Mouse (Mus musculus) ES-E14 (cell line): Measurements from ENCODE around the gene Cyth3. TPM values are rescaled to one million over a fixed set of nuclear protein-coding genes. Genes with fewer than 3 reads are reported as not detected.

Source experiments
- DNase-seq: peaks from one replicate; pipeline ENCODE4 v3.0.0-alpha.2; 2013; ENCODE audit warnings: low read depth, low spot score
- H3K27ac ChIP-seq: 2 replicates; pipeline ENCODE4 v1.5.1; 2012; ENCODE audit warnings: low read depth, mild to moderate bottlenecking, low read length, moderate library complexity, mixed read lengths; ENCODE audit not compliant: poor library complexity, insufficient read depth, severe bottlenecking
- H3K36me3 ChIP-seq: 2 replicates; pipeline ENCODE4 v1.6.1; 2012; ENCODE audit warnings: mild to moderate bottlenecking, low read length, moderate library complexity, mixed read lengths; ENCODE audit not compliant: control insufficient read depth, poor library complexity, insufficient read depth, severe bottlenecking
- H3K4me1 ChIP-seq, 2 experiments: fragments of 150-350 bp in 1 of 2; sonication (generic) in 1 of 2; 2 replicates each; pipeline ENCODE4 v1.6.1; 2012; ENCODE audit warnings: low read length in 2 of 2, mild to moderate bottlenecking in 1 of 2, mixed read lengths in 1 of 2; ENCODE audit not compliant: control insufficient read depth in 2 of 2, insufficient read depth in 2 of 2, poor library complexity in 1 of 2
- H3K4me3 ChIP-seq, 2 experiments: fragments of 150-350 bp in 1 of 2; sonication (generic) in 1 of 2; 2 replicates each; pipeline ENCODE4 v1.5.1; 2012; ENCODE audit warnings: low read length in 2 of 2, low read depth in 1 of 2, mild to moderate bottlenecking in 1 of 2, mixed read lengths in 1 of 2; ENCODE audit not compliant: insufficient read depth in 1 of 2, poor library complexity in 1 of 2, severe bottlenecking in 1 of 2
- H3K9ac ChIP-seq: 2 replicates; pipeline ENCODE4 v1.6.1; 2012; ENCODE audit warnings: low read depth, mild to moderate bottlenecking, low read length, mixed read lengths; ENCODE audit not compliant: poor library complexity, insufficient read depth, severe bottlenecking
- H3K9me3 ChIP-seq: fragments of 150-350 bp; sonication (generic); 2 replicates; pipeline ENCODE4 v1.6.1; 2012; ENCODE audit warnings: low read depth, mild to moderate bottlenecking, low read length; ENCODE audit not compliant: control insufficient read depth, insufficient read depth
- CHD2 ChIP-seq: IDR thresholded peaks from 2 replicates; pipeline ENCODE4 v1.6.1; 2014; ENCODE audit warnings: mild to moderate bottlenecking, low read depth, low read length, inconsistent platforms
- HCFC1 ChIP-seq: IDR thresholded peaks from 2 replicates; pipeline ENCODE4 v1.6.1; 2012; ENCODE audit warnings: low read length, inconsistent platforms, borderline replicate concordance; ENCODE audit not compliant: insufficient read depth
- MAFK ChIP-seq: IDR thresholded peaks from 2 replicates; pipeline ENCODE4 v1.6.1; 2014; ENCODE audit warnings: mild to moderate bottlenecking, low read depth, low read length, inconsistent platforms; ENCODE audit not compliant: insufficient read depth
- ZC3H11A ChIP-seq: IDR thresholded peaks from 2 replicates; pipeline ENCODE4 v1.6.1; 2012; ENCODE audit warnings: low read depth, mild to moderate bottlenecking, inconsistent platforms, low read length, borderline replicate concordance
- ZNF384 ChIP-seq: IDR thresholded peaks from 2 replicates; pipeline ENCODE4 v1.6.1; 2012; ENCODE audit warnings: low read depth, low read length, inconsistent platforms
- in situ Hi-C, 2 experiments: fragments of 600-800 bp; cut with MboI; formaldehyde crosslinking; loops; one replicate each; pipeline ENCODE4 v1.15.1; 2025; ENCODE audit warnings: low sequenced_read_pairs in 2 of 2, inconsistent platforms in 1 of 2; ENCODE audit not compliant: unreplicated experiment in 2 of 2
- total RNA-seq: library from RNA; depleted of rRNA; stranded (reverse); fragments of 300-350 nt; gene quantifications from 2 replicates; pipeline ENCODE4 v1.2.3, GENCODE M21; 2012

Cyth3 gene
- total RNA-seq, 1 experiment = 11.0 TPM

DNA sequence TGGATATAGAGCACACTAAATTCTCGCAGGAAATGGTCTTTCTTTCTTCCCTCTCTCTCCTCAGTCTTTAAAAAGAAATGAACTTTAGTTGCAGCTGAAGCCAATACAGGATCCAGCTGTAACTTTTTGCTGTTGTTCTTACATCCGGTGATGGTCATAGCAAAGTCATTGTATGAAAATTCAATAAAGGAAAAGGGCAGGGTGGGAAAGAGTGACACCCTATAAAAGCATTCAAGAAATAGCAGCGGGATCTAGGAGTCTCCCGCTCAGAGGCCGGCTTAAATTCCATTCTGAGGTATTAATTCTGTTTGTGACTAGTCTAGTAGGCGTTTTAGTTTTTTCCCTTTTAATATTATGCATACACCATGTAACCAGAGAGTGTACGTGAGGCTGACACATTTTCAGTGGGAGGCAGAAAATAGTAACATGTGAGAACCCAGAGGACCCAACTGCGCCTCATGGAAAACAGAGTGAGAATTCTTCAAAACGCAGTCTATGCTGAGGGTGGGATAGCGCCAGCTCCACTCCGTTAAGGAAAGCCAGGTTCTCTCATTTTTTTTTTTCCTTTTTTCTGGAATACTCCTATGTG is 15.7 kb downstream of the Cyth3 start:
- Histone ChIP-seq H3K4me3 (no peak overlapping the region), H3K4me1 (peaks cover 0 to 2% of the 10 kb centered on the region in 2 experiments; a peak in 1 of 4 replicates)

GRCm38 (mm10) chr5:143638516-143639270 is 16.4 kb downstream of the Cyth3 start:
- H3K36me3 ChIP-seq = no peaks in the 10 kb centered on the region
- no peak for DNase-seq
- no peak overlapping the region for H3K27ac ChIP-seq
- H3K9ac ChIP-seq = no peak overlapping the region
- H3K4me3 ChIP-seq = no peak overlapping the region
- no peaks in the 10 kb centered on the region for H3K4me1 ChIP-seq
- no peak for TF ChIP-seq HCFC1
- TF ChIP-seq MAFK = no peak
- no peak for TF ChIP-seq CHD2
- TF ChIP-seq ZC3H11A = no peak
- no peak for TF ChIP-seq ZNF384
- no peaks in the 10 kb centered on the region for H3K9me3 ChIP-seq
- in situ Hi-C loops = no loop called here

More for the DNA sequence above, 15.7 kb downstream of the Cyth3 start:
- Histone ChIP-seq H3K9me3 (no peaks in the 10 kb centered on the region), H3K36me3 (no peaks in the 10 kb centered on the region), H3K9ac (no peak overlapping the region), H3K27ac (no peak overlapping the region)
- no peak for DNase-seq
- no peak for TF ChIP-seq ZNF384
- in situ Hi-C loops = no loop called here

DNA sequence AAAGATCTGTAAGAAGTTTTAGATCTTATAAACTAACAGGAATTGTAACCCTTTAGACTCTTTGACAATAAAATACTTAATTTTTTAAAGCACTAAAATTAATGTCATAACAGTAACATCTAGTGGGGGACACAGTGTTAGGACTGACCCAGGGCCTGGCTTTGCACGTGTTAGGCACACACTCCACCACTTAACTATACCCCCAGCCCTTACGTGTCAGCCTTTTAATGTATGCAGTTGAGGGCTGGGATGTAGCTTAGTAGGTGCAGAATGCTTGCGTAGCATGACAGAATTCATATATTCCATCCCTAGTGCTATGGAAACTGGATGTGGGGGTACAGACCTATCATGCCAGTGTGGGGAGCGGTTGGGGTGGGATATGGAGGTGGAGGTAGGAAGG is 17.1 kb downstream of the Cyth3 start:
- Histone ChIP-seq H3K9ac (no peak overlapping the region), H3K4me1 (no peaks in the 10 kb centered on the region), H3K4me3 (no peak overlapping the region), H3K27ac (no peak overlapping the region), H3K9me3 (no peaks in the 10 kb centered on the region), H3K36me3 (no peaks in the 10 kb centered on the region)
- TF ChIP-seq ZNF384 = no peak
- no peak for TF ChIP-seq HCFC1
- TF ChIP-seq MAFK = no peak
- TF ChIP-seq CHD2 = no peak
- no peak for TF ChIP-seq ZC3H11A
- in situ Hi-C loops = no loop called here
- DNase-seq = no peak

DNA sequence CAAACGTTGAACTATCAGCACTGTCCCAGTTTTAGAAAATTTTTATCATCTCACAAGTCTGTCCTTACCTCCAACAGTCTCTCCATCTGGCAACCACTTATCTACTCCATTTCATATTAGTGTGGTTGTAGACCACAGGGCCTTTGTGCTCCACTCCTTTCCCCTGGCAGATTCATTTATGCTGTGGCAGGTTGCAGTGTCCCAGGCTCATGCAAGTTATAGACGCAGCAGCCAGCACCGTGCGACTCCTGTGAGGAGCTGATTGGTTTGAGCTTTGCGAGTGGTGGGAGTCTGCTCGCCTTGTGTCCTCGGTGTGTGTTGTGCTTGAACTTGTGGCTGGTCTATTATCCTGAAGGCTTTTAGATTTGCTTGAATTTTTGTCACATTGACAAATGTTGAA is 17.6 kb downstream of the Cyth3 start:
- no peaks in the 10 kb centered on the region for H3K36me3 ChIP-seq
- TF ChIP-seq ZNF384 (no peak), CHD2 (no peak), HCFC1 (no peak), MAFK (no peak)
- no peaks in the 10 kb centered on the region for H3K9me3 ChIP-seq
- H3K9ac ChIP-seq = no peak overlapping the region
- no peak overlapping the region for H3K4me3 ChIP-seq
- no peak overlapping the region for H3K27ac ChIP-seq
- no peaks in the 10 kb centered on the region for H3K4me1 ChIP-seq
- no peak for DNase-seq
- in situ Hi-C loops = no loop called here
